Mouse (Mus musculus): ENCODE data around the gene Bmx. TPM values are rescaled to one million over a fixed set of nuclear protein-coding genes. Genes with fewer than 3 reads are reported as not detected.
A peak's percentile ranks its signal among the peaks of the same experiment; 100 is the strongest.

The Bmx gene
- 0.32 and 0.44 TPM in 2 replicates for polyA plus RNA-seq (2015; fragmentation: Nextera tagmentation; extraction: Ambion mirVana)

- Histone ChIP-seq H3K9ac (no peak within 1 kb of the TSS), H3K4me2 (no peak within 1 kb of the TSS), H3K4me1 (no peaks in the 10 kb centered on the region), H3K27ac (no peak within 1 kb of the TSS), H3K4me3 (no peak within 1 kb of the TSS), H3K36me3 (replicated peaks) (no peaks in the 10 kb centered on the region), H3K9me3 (no peaks in the 10 kb centered on the region), H3K27me3 (replicated peaks) (no peaks in the 10 kb centered on the region; the same call in 1 of the 2 replicates)
- ATAC-seq (replicated peaks), result no peak
- WGBS, result 77% methylated on average over 8 of the region's 8 CpGs
Measured at GRCm38 (mm10) chrX:164258057-164258456, at the start of gene Bmx. TSS of gene Bmx (minus strand) at chrX:164258193.

- H3K4me2 ChIP-seq, result no peak overlapping the region
- no peaks in the 10 kb centered on the region; the same call in 1 of the 2 replicates for H3K27me3 ChIP-seq (replicated peaks)
- WGBS, result 57% methylated on average over 2 of the region's 2 CpGs
- no peaks in the 10 kb centered on the region for H3K9me3 ChIP-seq
- no peaks in the 10 kb centered on the region for H3K4me1 ChIP-seq
- H3K4me3 ChIP-seq, result no peak overlapping the region
- no peak overlapping the region for H3K9ac ChIP-seq
- H3K27ac ChIP-seq, result no peak overlapping the region
- no peaks in the 10 kb centered on the region for H3K36me3 ChIP-seq (replicated peaks)
- ATAC-seq (replicated peaks), result no peak
Measured at GRCm38 (mm10) chrX:164306250-164306649, 48.3 kb upstream of the Bmx start.

DNA sequence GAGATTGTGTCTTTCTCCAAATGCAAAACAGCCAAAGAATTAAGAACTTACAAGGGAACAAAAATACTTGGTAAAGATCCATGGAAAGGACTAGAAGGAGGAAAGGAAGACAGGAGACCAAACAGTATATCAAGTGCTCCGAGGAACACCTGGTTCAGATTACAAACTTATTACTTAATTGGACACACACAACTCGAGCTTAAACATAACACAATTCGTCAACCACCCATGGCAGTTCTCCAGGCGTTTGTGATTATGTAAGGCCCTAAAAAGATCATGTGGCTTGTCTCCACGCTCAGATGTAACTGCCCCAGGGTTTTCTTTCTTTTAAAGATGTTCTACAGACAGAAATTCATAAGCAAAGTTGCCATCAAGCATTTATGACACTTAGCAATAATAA, 33.2 kb upstream of the Bmx start:
- Histone ChIP-seq H3K4me2 (no peak overlapping the region), H3K4me3 (no peak overlapping the region), H3K9me3 (no peaks in the 10 kb centered on the region), H3K36me3 (replicated peaks) (no peaks in the 10 kb centered on the region), H3K4me1 (no peaks in the 10 kb centered on the region), H3K27ac (no peak overlapping the region), H3K27me3 (replicated peaks) (no peaks in the 10 kb centered on the region), H3K9ac (no peak overlapping the region)
- 70% methylated on average over 5 of the region's 5 CpGs for WGBS
- ATAC-seq (replicated peaks), result no peak

GRCm38 (mm10) chrX:164287077-164287476, 29.1 kb upstream of the Bmx start:
- Histone ChIP-seq H3K9ac (no peak overlapping the region), H3K4me3 (no peak overlapping the region), H3K9me3 (no peaks in the 10 kb centered on the region), H3K4me2 (no peak overlapping the region), H3K27me3 (replicated peaks) (no peaks in the 10 kb centered on the region), H3K36me3 (replicated peaks) (no peaks in the 10 kb centered on the region), H3K4me1 (no peaks in the 10 kb centered on the region), H3K27ac (no peak overlapping the region)
- no peak for ATAC-seq (replicated peaks)
- 67% methylated on average over 3 of the region's 3 CpGs for WGBS

- H3K4me1 ChIP-seq, result no peaks in the 10 kb centered on the region
- no peak overlapping the region for H3K9ac ChIP-seq
- H3K9me3 ChIP-seq, result no peaks in the 10 kb centered on the region
- H3K27ac ChIP-seq, result no peak overlapping the region
- WGBS, result 84% methylated on average over 4 of the region's 4 CpGs
- no peaks in the 10 kb centered on the region for H3K36me3 ChIP-seq (replicated peaks)
- no peak overlapping the region for H3K4me2 ChIP-seq
- no peak for ATAC-seq (replicated peaks)
- no peaks in the 10 kb centered on the region for H3K27me3 ChIP-seq (replicated peaks)
- no peak overlapping the region for H3K4me3 ChIP-seq
Measured at GRCm38 (mm10) chrX:164283808-164284207, 25.8 kb upstream of the Bmx start.

DNA sequence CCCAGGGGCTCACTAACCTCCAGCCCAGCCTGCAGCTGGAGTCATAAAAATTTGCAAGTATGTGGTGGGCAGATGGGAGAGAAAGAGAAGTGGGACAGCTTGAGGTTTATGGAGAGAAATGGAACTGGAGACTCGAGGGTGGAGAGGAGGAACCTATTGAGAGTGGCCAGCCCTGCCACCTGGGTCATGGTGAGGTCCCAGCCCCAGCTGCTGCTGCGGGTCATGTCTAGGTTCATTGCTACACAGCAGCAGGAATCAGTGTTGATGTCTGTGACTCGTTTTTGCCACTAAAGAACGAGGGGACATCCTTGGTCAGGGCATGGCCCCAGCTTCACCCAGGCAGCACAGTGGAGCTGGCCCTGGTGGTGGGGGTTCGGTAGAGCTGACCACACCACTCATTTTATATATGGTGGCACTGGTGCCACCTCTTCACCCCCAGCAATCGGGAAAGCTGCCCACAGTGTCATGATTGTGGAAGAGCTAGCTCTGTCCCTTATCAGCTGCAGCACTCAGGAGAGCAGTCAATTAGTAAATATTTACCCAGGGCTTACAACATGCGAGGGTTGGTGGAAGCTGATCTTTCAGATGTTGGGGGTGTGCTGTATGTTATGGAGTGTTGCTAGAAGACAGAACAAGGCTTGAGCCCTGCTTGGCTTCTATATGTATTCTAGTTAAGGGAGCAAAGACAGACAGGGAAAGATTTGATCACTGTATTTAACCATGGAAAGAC, 23.1 kb upstream of the Bmx start:
- H3K27ac ChIP-seq, result no peak overlapping the region
- H3K27me3 ChIP-seq (replicated peaks), result no peaks in the 10 kb centered on the region
- WGBS, result 75% methylated on average over 7 of the region's 7 CpGs
- H3K9ac ChIP-seq, result no peak overlapping the region
- no peaks in the 10 kb centered on the region for H3K9me3 ChIP-seq
- H3K36me3 ChIP-seq (replicated peaks), result no peaks in the 10 kb centered on the region
- H3K4me1 ChIP-seq, result no peaks in the 10 kb centered on the region
- no peak overlapping the region for H3K4me2 ChIP-seq
- ATAC-seq (replicated peaks), result no peak
- H3K4me3 ChIP-seq, result no peak overlapping the region

- Histone ChIP-seq H3K27ac (no peak overlapping the region), H3K9me3 (no peaks in the 10 kb centered on the region), H3K4me3 (no peak overlapping the region), H3K9ac (no peak overlapping the region), H3K27me3 (replicated peaks) (no peaks in the 10 kb centered on the region; the same call in 1 of the 2 replicates), H3K4me2 (no peak overlapping the region), H3K36me3 (replicated peaks) (no peaks in the 10 kb centered on the region), H3K4me1 (no peaks in the 10 kb centered on the region)
- WGBS, result 55% methylated on average over 3 of the region's 3 CpGs
- no peak for ATAC-seq (replicated peaks)
Measured at GRCm38 (mm10) chrX:164275536-164275935, 17.5 kb upstream of the Bmx start.

DNA sequence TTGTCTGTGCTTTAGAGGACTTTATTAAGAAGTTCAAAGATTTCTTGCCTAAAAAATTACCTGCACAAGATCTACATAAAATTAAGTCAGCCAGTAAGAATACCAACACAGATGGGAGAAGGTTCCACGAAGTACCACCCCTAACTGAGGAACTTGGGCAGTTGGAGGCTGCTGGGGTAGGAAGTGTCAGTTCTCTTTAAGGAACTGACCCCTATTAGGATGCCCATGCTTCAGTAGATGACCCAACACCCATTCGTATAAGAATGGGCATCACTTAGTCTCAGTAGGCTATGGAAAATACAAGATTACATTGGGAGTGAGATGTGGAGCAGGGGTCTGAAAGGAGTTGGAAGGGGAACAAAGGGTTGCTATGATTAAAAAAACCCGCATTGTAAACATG, 12.6 kb upstream of the Bmx start:
- Histone ChIP-seq H3K36me3 (replicated peaks) (no peaks in the 10 kb centered on the region), H3K4me3 (no peak overlapping the region), H3K4me1 (no peaks in the 10 kb centered on the region), H3K27ac (no peak overlapping the region), H3K4me2 (no peak overlapping the region), H3K9ac (no peak overlapping the region), H3K9me3 (no peaks in the 10 kb centered on the region), H3K27me3 (replicated peaks) (no peaks in the 10 kb centered on the region; the same call in 1 of the 2 replicates)
- 86% methylated on average over 3 of the region's 3 CpGs for WGBS
- ATAC-seq (replicated peaks), result no peak

DNA sequence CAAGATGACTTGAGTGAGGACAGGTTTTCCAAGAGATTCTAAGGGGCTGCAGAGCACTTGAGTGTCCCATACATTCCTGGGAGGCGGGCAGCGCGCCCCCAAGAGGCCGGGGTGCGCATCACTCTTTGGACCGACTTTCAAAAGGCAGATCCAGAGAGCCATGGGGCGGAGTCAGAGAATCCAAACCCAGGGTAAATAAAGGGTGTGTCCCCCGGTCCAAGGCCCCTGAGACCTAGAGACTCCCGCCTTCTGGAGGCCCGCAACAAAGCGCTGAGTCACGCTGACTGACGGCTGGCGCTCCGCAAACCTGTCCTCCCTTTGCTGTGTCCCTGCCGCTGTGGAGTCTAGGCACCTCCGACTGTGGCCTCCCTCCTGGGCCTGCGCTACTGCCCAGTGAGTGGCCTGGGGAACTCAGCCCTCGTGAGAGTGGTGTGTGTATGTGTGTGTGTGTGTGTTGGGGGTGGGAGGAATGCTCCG, 11.3 kb upstream of the Bmx start, which contains the start of gene Pir:
TSS of gene Pir (plus strand) at position 87 of the 477 bp plus-strand sequence.
- no peak within 1 kb of the TSS; the same call in 1 of the 2 replicates for H3K9ac ChIP-seq
- H3K27me3 ChIP-seq (replicated peaks), result peaks cover 2% of the 10 kb centered on the region; the same call in 1 of the 2 replicates
- H3K4me2 ChIP-seq, result peak within 1 kb of the TSS; percentile 54
- ATAC-seq (replicated peaks), result peak; percentile 84
- no peaks in the 10 kb centered on the region for H3K36me3 ChIP-seq (replicated peaks)
- H3K9me3 ChIP-seq, result no peaks in the 10 kb centered on the region
- no peak within 1 kb of the TSS for H3K27ac ChIP-seq
- WGBS, result 17% methylated on average over 20 of the region's 20 CpGs
- H3K4me1 ChIP-seq, result no peaks in the 10 kb centered on the region
- H3K4me3 ChIP-seq, result peak within 1 kb of the TSS; percentile 39

GRCm38 (mm10) chrX:164264861-164265260, 6.9 kb upstream of the Bmx start:
- ATAC-seq (replicated peaks), result no peak
- WGBS, result 9% methylated on average over 1 of the region's 1 CpGs
- Histone ChIP-seq H3K4me2 (no peak overlapping the region), H3K4me1 (no peaks in the 10 kb centered on the region), H3K36me3 (replicated peaks) (no peaks in the 10 kb centered on the region), H3K27me3 (replicated peaks) (peaks cover 2% of the 10 kb centered on the region; the same call in 1 of the 2 replicates), H3K27ac (no peak overlapping the region), H3K9me3 (no peaks in the 10 kb centered on the region), H3K9ac (no peak overlapping the region), H3K4me3 (no peak overlapping the region)

- Histone ChIP-seq H3K9ac (no peak overlapping the region), H3K4me1 (no peaks in the 10 kb centered on the region), H3K27ac (no peak overlapping the region), H3K27me3 (replicated peaks) (peaks cover 2% of the 10 kb centered on the region; the same call in 1 of the 2 replicates), H3K36me3 (replicated peaks) (no peaks in the 10 kb centered on the region), H3K4me3 (no peak overlapping the region), H3K9me3 (no peaks in the 10 kb centered on the region), H3K4me2 (no peak overlapping the region)
- WGBS, result 42% methylated on average over 2 of the region's 2 CpGs
- no peak for ATAC-seq (replicated peaks)
Measured at GRCm38 (mm10) chrX:164262286-164262685, 4.3 kb upstream of the Bmx start.

DNA sequence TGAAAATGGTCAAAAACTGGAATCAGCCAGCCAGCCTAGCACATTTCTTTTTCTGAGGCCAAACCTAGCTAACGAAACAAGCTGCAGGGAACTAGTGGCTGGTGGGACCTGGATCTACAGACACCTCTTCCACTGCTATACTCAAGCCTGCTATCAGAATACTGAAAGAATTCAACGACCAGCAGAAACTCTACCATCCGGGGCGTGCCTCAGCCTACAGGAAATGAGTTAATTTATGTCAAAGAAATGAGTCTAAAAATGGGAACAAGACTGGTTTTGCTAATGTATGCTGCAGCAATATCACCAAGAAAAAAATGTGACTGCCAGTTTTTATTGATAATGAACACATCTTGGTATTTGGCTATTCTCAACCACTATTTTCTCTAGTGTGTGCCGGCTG, 669 bp upstream of the Bmx start:
- Histone ChIP-seq H3K4me3 (no peak overlapping the region), H3K36me3 (replicated peaks) (no peaks in the 10 kb centered on the region), H3K27me3 (replicated peaks) (no peaks in the 10 kb centered on the region; the same call in 1 of the 2 replicates), H3K9ac (no peak overlapping the region), H3K4me2 (no peak overlapping the region), H3K4me1 (no peaks in the 10 kb centered on the region), H3K9me3 (no peaks in the 10 kb centered on the region), H3K27ac (no peak overlapping the region)
- no peak for ATAC-seq (replicated peaks)
- 85% methylated on average over 5 of the region's 5 CpGs for WGBS

DNA sequence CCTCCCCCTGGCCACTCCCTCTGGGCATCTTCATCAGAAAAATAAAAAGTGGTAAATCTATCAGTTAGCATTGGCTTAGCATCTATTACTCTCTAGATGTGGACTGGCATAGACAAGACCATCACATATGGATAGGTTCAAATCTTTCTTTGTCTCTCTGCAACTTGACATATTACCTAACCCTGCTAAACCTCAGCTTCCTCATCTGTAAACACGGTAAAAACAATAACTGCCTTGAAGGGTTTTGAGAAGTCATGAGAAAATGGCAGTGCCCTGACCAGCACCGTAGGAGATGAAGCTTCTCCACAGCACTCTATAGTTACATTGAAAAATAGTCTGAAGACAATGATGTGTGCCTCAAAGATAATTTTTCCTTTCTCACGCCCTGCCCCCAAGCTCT, 1.5 kb downstream of the Bmx start:
- WGBS, result 83% methylated on average over 3 of the region's 3 CpGs

More for the DNA sequence above, 1.5 kb downstream of the Bmx start:
- H3K4me1 ChIP-seq, result no peaks in the 10 kb centered on the region
- H3K27me3 ChIP-seq (replicated peaks), result peaks cover 3% of the 10 kb centered on the region; the same call in 1 of the 2 replicates
- no peak overlapping the region for H3K27ac ChIP-seq
- H3K9ac ChIP-seq, result no peak overlapping the region
- H3K9me3 ChIP-seq, result no peaks in the 10 kb centered on the region
- no peak overlapping the region for H3K4me3 ChIP-seq
- H3K4me2 ChIP-seq, result no peak overlapping the region
- H3K36me3 ChIP-seq (replicated peaks), result no peaks in the 10 kb centered on the region
- no peak for ATAC-seq (replicated peaks)
